Mouse (Mus musculus) megakaryocyte, embryonic 14.5 days (primary cell): ENCODE measurements around the gene Mylip.

Experiments
- FLI1 ChIP-seq: IDR thresholded peaks from 2 replicates; pipeline ENCODE4 v1.6.1; 2012; ENCODE audit warnings: low read length, inconsistent platforms, mixed read lengths
- GATA1 ChIP-seq: IDR thresholded peaks from 3 replicates; pipeline ENCODE4 v1.6.1; 2012; ENCODE audit warnings: mixed read lengths, low read length, inconsistent platforms, borderline replicate concordance

- TF ChIP-seq GATA1 = no peak
- TF ChIP-seq FLI1 = no peak
These were observed 2.3 kb upstream of the Mylip start for GRCm38 (mm10) chr13:45387231-45387630.
